Mouse (Mus musculus) heart, embryonic 14.5 days (tissue): ENCODE measurements at regions not wholly inside any gene's neighbourhood (a gene's known extent, or its start where the extent isn't known, plus 50 kb on each side); places are given as distances from the start of the nearest gene placed in this dataset.

Experiments used
- ATAC-seq: fragments of 200-750 bp; cut with Nextera tagmentation; 2 replicates; pipeline ENCODE4 v1.8.0; 2017; ENCODE audit warnings: low read depth, moderate TSS enrichment; ENCODE audit not compliant: insufficient number of reproducible peaks, insufficient read depth, low FRiP score
- H3K27ac ChIP-seq, 2 experiments: fragments of 200-500 bp in 1 of 2; fragments of 300-500 bp in 1 of 2; sonication (generic) in 1 of 2; replicated peaks in 1 of 2; 2 replicates each; pipeline ENCODE4 v1.5.1; 2012 to 2014; ENCODE audit warnings: low read depth in 2 of 2, low read length in 2 of 2, control low read depth in 1 of 2, mild to moderate bottlenecking in 1 of 2, mixed read lengths in 1 of 2; ENCODE audit not compliant: control insufficient read depth in 1 of 2, insufficient read depth in 1 of 2
- H3K27me3 ChIP-seq: fragments of 300-500 bp; sonication (generic); 2 replicates; pipeline ENCODE4 v1.6.1; 2014; ENCODE audit warnings: mild to moderate bottlenecking, low read length, control low read depth; ENCODE audit not compliant: control insufficient read depth, insufficient read depth
- H3K36me3 ChIP-seq: fragments of 300-500 bp; sonication (generic); 2 replicates; pipeline ENCODE4 v1.6.1; 2014; ENCODE audit warnings: mild to moderate bottlenecking, control low read depth, low read length, mixed read lengths; ENCODE audit not compliant: control insufficient read depth, insufficient read depth
- H3K4me1 ChIP-seq, 2 experiments: fragments of 200-500 bp in 1 of 2; fragments of 300-500 bp in 1 of 2; sonication (generic) in 1 of 2; 2 replicates each; pipeline ENCODE4 v1.6.1; 2012 to 2014; ENCODE audit warnings: low read length in 2 of 2, control low read depth in 1 of 2, mixed read lengths in 1 of 2; ENCODE audit not compliant: control insufficient read depth in 2 of 2, insufficient read depth in 2 of 2
- H3K4me2 ChIP-seq: fragments of 300-500 bp; sonication (generic); 2 replicates; pipeline ENCODE4 v1.6.1; 2014; ENCODE audit warnings: mild to moderate bottlenecking, low read length
- H3K4me3 ChIP-seq, 2 experiments: fragments of 200-500 bp in 1 of 2; fragments of 300-500 bp in 1 of 2; sonication (generic) in 1 of 2; 2 replicates each; pipeline ENCODE4 v1.5.1; 2012 to 2014; ENCODE audit warnings: low read length in 2 of 2, mild to moderate bottlenecking in 2 of 2, control low read depth in 1 of 2, low read depth in 1 of 2, moderate library complexity in 1 of 2; ENCODE audit not compliant: control insufficient read depth in 1 of 2, insufficient read depth in 1 of 2
- H3K9ac ChIP-seq: fragments of 300-500 bp; sonication (generic); 2 replicates; pipeline ENCODE4 v1.6.1; 2014; ENCODE audit warnings: mild to moderate bottlenecking, low read length
- H3K9me3 ChIP-seq: fragments of 300-500 bp; sonication (generic); 2 replicates; pipeline ENCODE4 v1.6.1; 2016; ENCODE audit warnings: low read length, control low read depth; ENCODE audit not compliant: control insufficient read depth
- WGBS: fragments of 180-500 bp; shearing (Covaris S2); extraction: QIAGEN DNeasy Blood & Tissue Kit; methylation state at CpG from one replicate; pipeline ENCODE4 v1.1.7; 2014; 5-methylcytosine and 5-hydroxymethylcytosine counted together

DNA sequence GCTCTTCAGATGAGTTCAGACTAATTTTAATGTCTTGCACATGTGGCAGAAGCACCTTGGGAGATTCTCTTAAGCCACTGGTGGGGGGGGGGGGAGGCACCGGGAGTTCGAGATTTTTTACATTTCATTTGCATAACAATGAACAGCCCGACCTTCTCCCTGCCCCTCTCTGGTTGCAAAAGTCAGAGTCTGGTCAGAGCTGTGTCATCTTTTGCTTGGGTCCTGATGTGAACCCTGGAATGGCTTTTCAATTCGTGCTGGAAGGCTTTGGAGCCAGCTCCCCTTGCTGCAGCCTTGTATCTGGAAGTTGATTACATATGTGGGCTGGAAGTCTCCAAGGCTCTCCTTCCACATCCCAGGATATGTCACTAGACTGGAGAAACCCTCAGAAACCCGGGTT, 365.7 kb upstream of the Tbx3 start:
- no peak overlapping the region for H3K9ac ChIP-seq
- H3K36me3 ChIP-seq = no peaks in the 10 kb centered on the region
- no peak overlapping the region for H3K27ac ChIP-seq
- no peaks in the 10 kb centered on the region; the same call in 1 of the 2 replicates for H3K27me3 ChIP-seq
- no peak for ATAC-seq
- H3K9me3 ChIP-seq = peaks cover 3% of the 10 kb centered on the region; the same call in 1 of the 2 replicates
- no peak overlapping the region for H3K4me2 ChIP-seq
- H3K4me3 ChIP-seq = no peak overlapping the region
- WGBS = 18% methylated on average over 5 of the region's 5 CpGs
- H3K4me1 ChIP-seq = peaks cover 0 to under 1% of the 10 kb centered on the region in 2 experiments; a peak in 1 of 4 replicates

DNA sequence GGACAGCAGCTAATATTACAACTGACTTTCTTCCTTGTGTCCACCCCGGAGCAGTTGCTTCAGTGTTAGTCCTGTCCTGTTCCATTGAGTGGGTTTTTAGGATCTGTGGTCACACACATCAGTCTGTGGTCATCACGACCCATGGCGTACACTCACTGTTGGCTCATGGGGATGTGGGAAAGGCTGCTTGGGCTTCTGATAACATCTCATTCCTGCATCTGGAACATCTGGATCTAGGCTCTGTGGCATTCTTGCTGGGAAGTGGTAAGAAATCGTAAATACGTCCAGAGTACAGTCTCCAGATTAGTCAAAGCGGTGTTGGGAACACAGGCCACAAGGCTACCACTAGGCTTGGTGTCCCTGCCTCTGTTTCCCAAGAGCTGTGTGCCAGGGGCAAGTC, 362.7 kb upstream of the Tbx3 start:
- no peak for ATAC-seq
- no peaks in the 10 kb centered on the region for H3K36me3 ChIP-seq
- no peak overlapping the region for H3K4me3 ChIP-seq
- no peak overlapping the region for H3K27ac ChIP-seq
- peaks cover 0 to 6% of the 10 kb centered on the region in 2 experiments; a peak in 1 of 4 replicates for H3K4me1 ChIP-seq
- WGBS = 86% methylated on average over 6 of the region's 6 CpGs
- no peak overlapping the region for H3K4me2 ChIP-seq
- H3K9ac ChIP-seq = no peak overlapping the region
- peaks cover 3% of the 10 kb centered on the region; the same call in 1 of the 2 replicates for H3K9me3 ChIP-seq
- H3K27me3 ChIP-seq = no peaks in the 10 kb centered on the region; the same call in none of the 2 replicates

DNA sequence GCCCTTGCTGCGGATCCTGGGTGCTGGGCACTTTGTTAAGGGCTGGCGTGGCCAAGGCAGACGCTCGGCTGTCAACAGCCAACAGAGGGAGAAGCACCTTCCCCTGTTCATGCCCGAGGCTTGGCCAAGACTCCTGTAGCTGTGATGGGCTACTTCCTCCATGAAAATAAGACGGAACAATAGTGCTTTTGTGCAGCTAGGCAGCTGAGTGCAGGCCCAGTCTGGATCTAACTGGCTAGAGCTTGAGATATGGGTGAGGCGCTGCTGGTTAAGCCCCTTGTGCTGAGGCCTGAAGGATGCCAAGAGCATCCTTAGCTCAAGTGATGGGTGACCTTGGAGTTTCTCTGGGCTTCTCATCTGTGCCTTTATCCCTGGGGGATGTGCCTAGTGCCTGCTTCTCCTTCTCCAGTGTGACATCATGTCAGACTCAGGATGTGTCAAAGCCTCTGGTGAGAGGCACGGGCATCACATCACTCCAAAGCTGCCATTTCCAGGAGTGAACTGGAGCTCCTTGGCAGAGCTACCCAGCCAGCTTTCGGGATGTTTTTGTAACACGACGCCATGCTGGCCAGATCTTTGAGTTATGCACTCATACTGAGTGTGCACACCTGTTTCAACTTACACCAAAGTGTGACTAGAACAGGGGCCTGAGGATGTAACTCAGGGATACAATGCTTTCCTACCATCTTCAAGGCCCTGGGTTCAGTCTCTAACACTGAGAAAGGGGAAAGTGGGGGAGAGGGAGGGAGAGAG, 360.1 kb upstream of the Tbx3 start:
- no peak overlapping the region for H3K27ac ChIP-seq
- no peak overlapping the region for H3K4me3 ChIP-seq
- H3K4me1 ChIP-seq = peaks cover 0 to 6% of the 10 kb centered on the region in 2 experiments; a peak in 1 of 4 replicates
- ATAC-seq = no peak
- H3K27me3 ChIP-seq = no peaks in the 10 kb centered on the region; the same call in none of the 2 replicates
- no peaks in the 10 kb centered on the region for H3K36me3 ChIP-seq
- no peak overlapping the region for H3K9ac ChIP-seq
- H3K4me2 ChIP-seq = no peak overlapping the region
- 48% methylated on average over 11 of the region's 11 CpGs for WGBS
- H3K9me3 ChIP-seq = peaks cover 3% of the 10 kb centered on the region; the same call in 1 of the 2 replicates

DNA sequence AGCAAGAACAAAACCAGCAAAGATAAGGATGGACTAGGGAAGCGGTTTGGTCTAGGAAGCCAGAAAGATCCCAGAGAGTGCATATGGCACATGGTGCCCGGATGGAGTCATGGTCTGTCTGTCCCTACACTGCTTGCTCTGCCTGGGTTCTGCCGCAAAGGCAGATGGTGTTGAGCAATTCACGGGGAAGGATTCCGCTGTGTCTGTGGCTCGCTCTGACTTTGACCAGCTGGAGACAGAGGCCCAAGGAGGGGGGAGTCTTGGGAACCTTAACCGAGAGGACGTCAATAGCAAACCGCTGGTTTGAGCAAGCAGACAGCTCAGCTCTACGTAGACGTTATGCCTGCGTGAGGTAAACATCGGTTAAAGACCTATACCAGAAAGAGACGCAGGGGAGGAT, 357.7 kb upstream of the Tbx3 start:
- Histone ChIP-seq H3K9me3 (no peaks in the 10 kb centered on the region), H3K36me3 (no peaks in the 10 kb centered on the region), H3K4me2 (no peak overlapping the region), H3K4me1 (peaks cover 0 to 6% of the 10 kb centered on the region in 2 experiments; a peak in 1 of 4 replicates), H3K27me3 (no peaks in the 10 kb centered on the region; the same call in none of the 2 replicates), H3K4me3 (no peak overlapping the region), H3K27ac (no peak overlapping the region), H3K9ac (no peak overlapping the region)
- ATAC-seq = no peak
- WGBS = 75% methylated on average over 14 of the region's 14 CpGs

DNA sequence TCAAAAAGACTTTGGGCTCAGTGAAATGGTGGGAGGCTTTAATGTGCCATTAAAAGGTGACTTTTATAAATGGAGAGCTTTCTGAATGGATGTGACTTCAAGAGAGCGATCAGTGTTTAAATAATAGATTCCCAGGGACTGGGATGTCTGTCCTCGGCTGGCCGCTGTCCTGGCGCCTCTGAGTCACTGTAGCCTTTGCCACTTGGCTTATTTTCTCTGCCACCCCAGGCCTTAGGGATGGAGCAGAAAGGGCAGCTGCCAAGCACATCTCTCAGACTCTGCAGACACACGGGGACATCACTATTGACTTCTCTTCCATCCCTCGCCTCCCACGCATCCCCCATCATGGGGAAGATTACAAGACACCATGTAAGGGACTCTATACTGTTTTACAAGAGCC, 355.3 kb upstream of the Tbx3 start:
- WGBS = 79% methylated on average over 7 of the region's 7 CpGs
- H3K36me3 ChIP-seq = no peaks in the 10 kb centered on the region

DNA sequence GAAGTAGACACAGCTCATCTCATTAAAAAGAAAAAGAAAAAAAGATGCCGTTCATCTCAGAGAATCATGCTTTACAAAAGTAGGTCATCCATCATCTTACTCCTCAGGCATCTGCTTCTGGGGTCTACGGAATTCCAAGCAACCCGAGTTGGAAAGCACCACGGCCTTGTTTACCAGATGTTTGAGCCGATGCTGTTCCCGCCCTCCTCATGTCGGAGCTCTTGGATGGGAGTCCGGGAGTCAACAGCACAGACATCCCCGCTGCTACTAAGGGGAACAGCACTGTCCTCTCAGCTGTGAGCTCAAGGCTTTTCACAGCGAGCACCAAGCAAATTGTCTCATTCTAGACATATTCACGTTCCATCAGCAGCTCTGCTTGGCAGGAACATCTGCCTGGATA, 352.9 kb upstream of the Tbx3 start:
- H3K27ac ChIP-seq = no peak overlapping the region
- H3K9ac ChIP-seq = no peak overlapping the region
- no peaks in the 10 kb centered on the region for H3K9me3 ChIP-seq
- WGBS = 71% methylated on average over 11 of the region's 11 CpGs
- H3K36me3 ChIP-seq = no peaks in the 10 kb centered on the region
- ATAC-seq = no peak
- no peak overlapping the region for H3K4me3 ChIP-seq
- H3K4me2 ChIP-seq = no peak overlapping the region
- no peaks in the 10 kb centered on the region for H3K4me1 ChIP-seq
- H3K27me3 ChIP-seq = no peaks in the 10 kb centered on the region; the same call in 1 of the 2 replicates

More for the DNA sequence above, 355.3 kb upstream of the Tbx3 start:
- no peaks in the 10 kb centered on the region; the same call in 1 of the 2 replicates for H3K27me3 ChIP-seq
- no peak overlapping the region for H3K27ac ChIP-seq
- no peak overlapping the region for H3K4me2 ChIP-seq
- H3K4me1 ChIP-seq = peaks cover 0 to 2% of the 10 kb centered on the region in 2 experiments; a peak in 1 of 4 replicates
- H3K9ac ChIP-seq = no peak overlapping the region
- H3K4me3 ChIP-seq = no peak overlapping the region
- ATAC-seq = no peak
- no peaks in the 10 kb centered on the region for H3K9me3 ChIP-seq

DNA sequence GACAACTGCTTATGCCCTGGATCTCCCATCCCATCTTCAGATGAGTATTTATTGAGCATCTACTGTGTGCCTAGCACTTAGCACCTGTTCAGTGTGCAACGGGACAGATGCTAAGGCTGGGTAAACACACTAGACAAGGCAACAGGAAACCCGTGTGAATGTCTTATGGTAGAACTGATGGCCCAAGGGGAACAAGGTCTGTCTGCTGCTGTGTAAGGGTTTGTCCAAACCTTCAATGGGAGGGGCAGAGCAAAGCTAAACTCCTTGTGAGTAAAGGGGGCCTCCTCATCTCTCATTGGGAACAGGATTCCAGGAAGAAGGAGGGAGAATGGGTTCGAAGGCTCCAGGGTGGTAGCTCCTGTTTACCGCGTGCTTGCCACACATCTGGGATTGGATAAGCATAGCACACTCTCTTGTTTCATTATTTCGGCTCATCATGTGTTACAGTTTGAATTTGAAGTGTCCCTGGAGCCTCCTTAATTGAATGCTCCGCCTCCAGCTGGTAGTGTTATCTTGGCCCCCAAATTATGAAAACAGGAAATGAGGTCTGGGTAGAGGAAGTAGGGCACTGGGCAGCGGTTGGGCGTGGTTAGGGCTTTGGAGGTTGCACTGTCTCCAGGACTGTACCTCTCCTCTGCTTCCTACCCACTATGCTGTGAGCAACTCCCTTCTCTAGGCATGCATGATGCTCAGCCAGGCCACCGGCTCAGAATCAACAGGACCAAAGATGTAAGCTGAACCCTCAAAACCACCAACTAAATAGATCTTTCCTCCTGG, 348.9 kb upstream of the Tbx3 start:
- no peaks in the 10 kb centered on the region for H3K36me3 ChIP-seq
- no peaks in the 10 kb centered on the region for H3K9me3 ChIP-seq

More for the DNA sequence above, 348.9 kb upstream of the Tbx3 start:
- peaks cover 8 to 10% of the 10 kb centered on the region in 2 experiments for H3K4me1 ChIP-seq
- no peak overlapping the region for H3K27ac ChIP-seq
- no peak overlapping the region for H3K9ac ChIP-seq
- H3K4me2 ChIP-seq = no peak overlapping the region
- no peaks in the 10 kb centered on the region for H3K27me3 ChIP-seq
- no peak for ATAC-seq
- 66% methylated on average over 10 of the region's 10 CpGs for WGBS
- no peak overlapping the region for H3K4me3 ChIP-seq
